Mouse (Mus musculus) embryonic facial prominence, embryonic 11.5 days (tissue): ENCODE data around the gene Ubc. TPM values are rescaled to one million over a fixed set of nuclear protein-coding genes. Genes with fewer than 3 reads are reported as not detected.

Experiments used
- ATAC-seq: fragments of 200-750 bp; cut with Nextera tagmentation; replicated peaks from 2 replicates; pipeline ENCODE4 v1.8.0; 2017; ENCODE audit warnings: low read depth; ENCODE audit not compliant: insufficient number of reproducible peaks, low FRiP score, low TSS enrichment
- DNase-seq: peaks from one replicate; pipeline ENCODE4 v3.0.0-alpha.2; 2015; ENCODE audit warnings: low spot score
- H3K27ac ChIP-seq: fragments of 300-500 bp; sonication (generic); replicated peaks from 2 replicates; pipeline ENCODE4 v1.5.1; 2014; ENCODE audit warnings: mild to moderate bottlenecking, low read depth, low read length, control low read depth
- H3K27me3 ChIP-seq: fragments of 300-500 bp; sonication (generic); 2 replicates; pipeline ENCODE4 v1.6.1; 2014; ENCODE audit warnings: mild to moderate bottlenecking, low read length, moderate library complexity, mixed read lengths; ENCODE audit not compliant: control insufficient read depth, insufficient read depth
- H3K36me3 ChIP-seq: fragments of 300-500 bp; sonication (generic); replicated peaks from 2 replicates; pipeline ENCODE4 v1.6.1; 2014; ENCODE audit warnings: low read depth, mild to moderate bottlenecking, low read length, moderate library complexity, mixed read lengths; ENCODE audit not compliant: control insufficient read depth, insufficient read depth
- H3K4me1 ChIP-seq: fragments of 300-500 bp; sonication (generic); 2 replicates; pipeline ENCODE4 v1.6.1; 2014; ENCODE audit warnings: low read length, mixed read lengths; ENCODE audit not compliant: control insufficient read depth, insufficient read depth
- H3K4me2 ChIP-seq: fragments of 300-500 bp; sonication (generic); 2 replicates; pipeline ENCODE4 v1.6.1; 2014; ENCODE audit warnings: low read depth, mild to moderate bottlenecking, control low read depth, low read length, moderate library complexity
- H3K4me3 ChIP-seq: fragments of 300-500 bp; sonication (generic); 2 replicates; pipeline ENCODE4 v1.5.1; 2014; ENCODE audit warnings: low read depth, low read length, control low read depth
- H3K9ac ChIP-seq: fragments of 300-500 bp; sonication (generic); replicated peaks from 2 replicates; pipeline ENCODE4 v1.6.1; 2014; ENCODE audit warnings: mild to moderate bottlenecking, control low read depth, low read length
- H3K9me3 ChIP-seq: fragments of 300-500 bp; sonication (generic); replicated peaks from 2 replicates; pipeline ENCODE4 v1.6.1; 2016; ENCODE audit warnings: mild to moderate bottlenecking, low read length, inconsistent platforms, mixed read lengths; ENCODE audit not compliant: control insufficient read depth
- WGBS: fragments of 180-500 bp; shearing (Covaris S2); extraction: QIAGEN DNeasy Blood & Tissue Kit; methylation state at CpG from one replicate; pipeline ENCODE4 v1.1.7; 2014; 5-methylcytosine and 5-hydroxymethylcytosine counted together
- polyA plus RNA-seq: library from polyadenylated mRNA; unstranded; fragments of >200 nt; fragmentation: Nextera tagmentation; extraction: Ambion mirVana; gene quantifications from 2 replicates; pipeline ENCODE4 v1.2.1, GENCODE M21; 2014

Gene Ubc
- polyA plus RNA-seq, 1 experiment from 2014 or later, result 1,016 TPM

DNA sequence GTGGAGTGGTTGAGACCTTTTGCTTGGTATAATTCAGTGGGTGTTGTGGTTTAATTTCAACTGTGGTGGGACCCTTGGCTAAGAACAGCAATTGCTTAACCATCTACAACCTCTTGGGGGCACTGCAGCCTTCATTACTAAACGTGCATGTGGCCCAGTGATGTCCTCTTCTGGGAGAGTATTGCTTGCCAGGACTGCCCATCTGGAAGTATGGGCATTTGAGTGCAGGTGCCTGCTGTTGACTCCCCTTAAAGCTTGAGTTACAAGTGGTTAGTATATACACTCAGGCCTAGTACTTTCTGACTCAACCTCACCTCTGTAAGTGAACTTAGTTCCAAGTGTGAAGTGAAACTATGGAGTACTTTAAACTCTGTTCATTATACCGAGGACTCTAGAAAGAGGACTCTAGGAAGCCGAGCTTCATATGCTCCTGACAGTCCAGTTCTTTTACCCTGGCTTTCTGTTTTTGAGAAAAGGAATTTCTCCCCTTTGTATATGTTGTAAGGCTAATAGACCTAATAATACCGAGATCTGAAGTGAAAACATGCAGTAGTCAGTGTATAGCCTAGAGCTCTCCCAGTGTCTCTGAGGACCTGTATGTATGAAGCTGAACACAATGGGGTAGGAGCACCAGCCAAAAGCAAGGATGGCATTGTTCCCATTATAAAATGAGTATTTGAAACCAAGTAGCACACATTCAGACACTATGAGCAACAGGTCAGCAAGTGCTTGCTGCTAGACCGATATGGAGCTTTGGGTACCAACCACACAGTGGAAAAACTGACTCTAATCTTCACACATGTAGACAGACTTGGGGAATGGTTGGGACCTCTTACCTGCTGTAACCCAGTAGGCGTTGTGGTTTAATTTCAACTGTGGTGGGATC lies 7.1 kb downstream of the Ubc start:
- ATAC-seq (peak; percentile 70), DNase-seq (peak; percentile 71)
- Histone ChIP-seq H3K4me1 (no peaks in the 10 kb centered on the region), H3K4me2 (no peak overlapping the region), H3K36me3 (peaks cover 2% of the 10 kb centered on the region), H3K4me3 (no peak overlapping the region), H3K27me3 (no peaks in the 10 kb centered on the region), H3K9ac (no peak overlapping the region), H3K9me3 (no peaks in the 10 kb centered on the region), H3K27ac (no peak overlapping the region)
- WGBS, result 54% methylated on average over 6 of the region's 6 CpGs

DNA sequence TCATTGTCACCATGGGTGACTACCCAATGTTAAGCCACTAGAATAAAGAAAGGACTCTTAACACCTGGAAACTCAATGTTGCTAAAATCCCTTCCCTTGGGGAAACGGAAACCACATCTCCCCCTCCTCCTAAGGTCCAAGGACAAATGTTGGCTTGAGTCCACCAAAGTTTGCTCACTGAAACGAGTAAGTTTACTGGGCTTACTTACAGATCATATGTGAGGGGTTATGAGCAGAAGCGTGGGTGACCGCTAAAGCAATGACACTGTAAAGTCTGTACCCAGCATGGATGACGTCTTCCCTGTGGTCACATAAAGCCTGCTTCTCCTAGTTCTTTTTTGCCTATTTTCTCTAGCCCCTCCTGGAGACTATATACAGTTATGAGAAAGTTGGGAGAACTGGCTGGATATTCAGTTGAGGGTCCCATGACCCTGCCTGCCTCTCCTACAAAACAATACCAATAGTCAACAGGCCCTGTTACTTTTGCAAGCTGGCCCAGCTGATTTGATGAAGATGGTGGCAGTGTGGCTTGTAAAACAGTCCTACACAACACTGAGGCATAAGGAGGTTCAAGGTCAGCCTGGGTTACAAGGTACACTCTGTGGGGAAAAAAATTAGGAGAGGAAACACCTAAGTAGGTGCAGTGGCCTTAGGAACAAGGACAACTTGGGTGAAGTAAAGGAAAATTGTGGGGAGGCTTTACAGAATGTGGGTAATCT lies 7.9 kb downstream of the Ubc start:
- Histone ChIP-seq H3K36me3 (peaks cover 2% of the 10 kb centered on the region), H3K9ac (no peak overlapping the region), H3K27me3 (no peaks in the 10 kb centered on the region), H3K9me3 (no peaks in the 10 kb centered on the region), H3K4me3 (no peak overlapping the region), H3K27ac (no peak overlapping the region), H3K4me1 (no peaks in the 10 kb centered on the region), H3K4me2 (no peak overlapping the region)
- DNase-seq, result no peak
- WGBS, result 82% methylated on average over 5 of the region's 5 CpGs
- no peak for ATAC-seq

DNA sequence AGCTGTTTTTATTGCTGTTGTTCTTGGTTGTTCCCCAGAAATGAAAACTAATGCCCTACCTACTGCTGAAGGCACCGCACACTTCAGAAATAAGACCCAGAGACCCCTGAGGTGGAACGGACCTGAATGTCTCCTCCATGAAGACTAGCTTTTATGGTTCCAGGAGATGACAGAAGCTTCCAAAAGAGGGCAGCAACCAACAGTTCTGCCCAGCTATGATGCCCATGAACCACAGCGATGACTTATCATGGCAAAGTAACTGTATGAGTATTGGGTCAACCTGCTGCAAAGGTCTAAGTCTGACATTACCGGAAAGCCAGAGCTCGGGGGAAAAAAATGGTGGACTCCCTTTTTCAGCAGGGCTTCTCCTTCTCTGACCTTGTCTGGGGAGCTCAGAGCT lies 11.1 kb downstream of the Ubc start:
- no peak overlapping the region for H3K4me2 ChIP-seq
- no peak overlapping the region for H3K4me3 ChIP-seq
- DNase-seq (no peak), ATAC-seq (no peak)
- no peak overlapping the region for H3K27ac ChIP-seq
- no peak overlapping the region for H3K9ac ChIP-seq
- no peaks in the 10 kb centered on the region for H3K27me3 ChIP-seq
- H3K4me1 ChIP-seq, result no peaks in the 10 kb centered on the region
- no peaks in the 10 kb centered on the region; the same call in 1 of the 2 replicates for H3K36me3 ChIP-seq
- no peaks in the 10 kb centered on the region for H3K9me3 ChIP-seq
- 89% methylated on average over 5 of the region's 5 CpGs for WGBS

DNA sequence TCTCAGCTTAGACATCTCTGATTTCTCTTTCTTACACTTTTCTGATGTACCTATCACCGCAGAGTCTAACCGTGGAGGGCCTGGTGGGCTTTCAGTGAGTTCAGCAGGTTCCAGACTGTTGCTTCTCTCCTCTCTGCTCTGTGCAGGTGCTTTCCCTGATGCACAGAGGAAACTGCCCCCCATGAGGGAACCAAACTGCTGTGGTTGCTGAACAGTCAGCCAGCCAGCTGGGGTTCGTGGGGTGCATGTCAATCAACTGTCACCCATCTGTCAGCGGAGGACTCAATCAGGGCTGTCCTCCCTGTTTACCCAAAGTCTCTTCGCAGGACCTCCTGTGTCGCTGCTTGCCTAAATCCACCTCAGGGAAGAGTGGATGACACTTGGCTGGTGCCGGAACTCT lies 12.8 kb downstream of the Ubc start:
- no peak overlapping the region for H3K4me2 ChIP-seq
- 64% methylated on average over 7 of the region's 7 CpGs for WGBS
- no peak for DNase-seq
- no peaks in the 10 kb centered on the region for H3K4me1 ChIP-seq
- H3K9me3 ChIP-seq, result no peaks in the 10 kb centered on the region
- no peaks in the 10 kb centered on the region for H3K27me3 ChIP-seq
- ATAC-seq, result no peak
- no peak overlapping the region for H3K27ac ChIP-seq
- H3K4me3 ChIP-seq, result no peak overlapping the region
- H3K9ac ChIP-seq, result no peak overlapping the region
- no peaks in the 10 kb centered on the region for H3K36me3 ChIP-seq

DNA sequence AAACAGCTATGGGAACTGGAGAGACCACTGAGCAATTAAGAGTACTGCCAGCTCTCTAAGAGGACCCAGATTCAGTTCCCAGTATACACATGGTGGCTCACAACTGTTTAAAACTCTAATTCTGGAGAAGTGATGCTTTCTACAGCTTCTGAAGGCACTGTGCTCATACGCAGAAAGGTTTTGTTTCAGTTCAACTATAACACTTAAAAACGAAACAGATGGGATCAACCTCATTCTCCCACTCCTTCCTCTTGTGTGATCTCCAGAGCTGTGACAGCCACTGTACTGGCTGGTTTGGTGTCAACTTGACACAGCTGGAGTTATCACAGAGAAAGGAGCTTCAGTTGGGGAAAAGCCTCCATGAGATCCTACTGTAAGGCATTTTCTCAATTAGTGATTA lies 14.1 kb downstream of the Ubc start:
- ATAC-seq (no peak), DNase-seq (no peak)
- WGBS, result 84% methylated on average over 2 of the region's 2 CpGs

DNA sequence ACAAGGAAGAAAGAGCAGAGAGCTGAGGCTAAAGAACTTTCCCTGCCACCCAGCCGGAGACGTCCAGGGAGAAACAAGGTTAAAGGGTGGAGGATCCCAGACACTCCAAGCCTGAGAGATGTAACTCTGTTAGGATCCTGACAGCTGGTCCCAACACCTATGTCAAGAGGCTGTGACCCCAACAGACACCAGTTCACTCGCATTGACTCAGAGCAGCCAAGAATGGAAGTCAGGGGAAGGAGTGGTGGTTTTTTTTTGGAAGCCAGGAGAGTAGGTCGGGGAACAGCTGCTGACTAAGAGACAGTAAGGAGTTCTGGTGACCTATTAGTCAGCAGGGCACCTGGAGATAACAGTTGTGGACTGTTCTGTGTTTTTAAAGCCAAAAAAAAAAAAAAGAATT lies 18.0 kb downstream of the Ubc start:
- ATAC-seq (no peak), DNase-seq (no peak)
- no peak overlapping the region for H3K9ac ChIP-seq
- no peaks in the 10 kb centered on the region for H3K36me3 ChIP-seq
- H3K27ac ChIP-seq, result no peak overlapping the region
- no peaks in the 10 kb centered on the region for H3K4me1 ChIP-seq
- no peak overlapping the region for H3K4me3 ChIP-seq
- H3K9me3 ChIP-seq, result no peaks in the 10 kb centered on the region
- no peak overlapping the region for H3K4me2 ChIP-seq
- WGBS, result 82% methylated on average over 4 of the region's 4 CpGs
- H3K27me3 ChIP-seq, result no peaks in the 10 kb centered on the region

More for the DNA sequence above, 14.1 kb downstream of the Ubc start:
- H3K36me3 ChIP-seq, result no peaks in the 10 kb centered on the region
- no peak overlapping the region for H3K4me3 ChIP-seq
- H3K9me3 ChIP-seq, result no peaks in the 10 kb centered on the region
- no peak overlapping the region for H3K27ac ChIP-seq
- H3K27me3 ChIP-seq, result no peaks in the 10 kb centered on the region
- no peak overlapping the region for H3K4me2 ChIP-seq
- no peak overlapping the region for H3K9ac ChIP-seq
- no peaks in the 10 kb centered on the region for H3K4me1 ChIP-seq

DNA sequence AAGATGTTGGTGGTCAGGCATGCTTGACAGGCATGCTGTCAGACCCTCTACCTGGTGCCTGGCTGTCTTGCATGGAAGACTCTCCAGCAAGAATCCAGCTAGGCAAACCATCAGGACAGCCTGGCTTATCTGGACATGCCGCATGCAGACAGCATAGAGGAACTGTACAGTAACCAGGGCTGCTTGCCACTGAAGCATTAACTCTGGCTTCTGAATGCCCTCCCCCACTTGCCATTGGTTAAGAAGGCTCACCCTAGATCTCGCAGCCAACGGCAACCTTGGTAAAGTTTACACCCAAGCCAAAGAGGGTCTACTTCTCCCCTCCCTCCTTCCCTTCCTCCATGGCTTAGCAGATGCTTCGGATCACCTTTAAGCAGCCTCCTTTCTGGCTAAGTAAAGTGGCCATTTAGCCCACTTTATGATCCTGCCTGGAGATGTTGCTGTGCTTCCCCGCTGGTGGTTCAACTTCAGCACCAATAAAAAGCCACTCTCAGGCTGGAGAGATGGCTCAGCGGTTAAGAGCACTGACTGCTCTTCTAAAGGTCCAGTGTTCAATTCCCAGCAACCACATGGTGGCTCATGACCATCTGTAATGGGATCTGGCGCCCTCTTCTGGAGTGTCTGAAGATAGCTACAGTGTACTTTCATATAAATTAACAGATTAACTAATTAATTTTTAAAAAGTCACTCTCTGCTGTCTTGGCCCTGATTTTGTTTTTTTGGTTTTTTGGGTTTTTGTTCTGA lies 18.9 kb downstream of the Ubc start:
- 76% methylated on average over 7 of the region's 7 CpGs for WGBS
- no peaks in the 10 kb centered on the region for H3K27me3 ChIP-seq
- H3K36me3 ChIP-seq, result no peaks in the 10 kb centered on the region
- DNase-seq (no peak), ATAC-seq (no peak)
- no peaks in the 10 kb centered on the region for H3K9me3 ChIP-seq
- H3K4me2 ChIP-seq, result no peak overlapping the region
- no peak overlapping the region for H3K4me3 ChIP-seq
- H3K4me1 ChIP-seq, result no peaks in the 10 kb centered on the region
- H3K9ac ChIP-seq, result no peak overlapping the region
- no peak overlapping the region for H3K27ac ChIP-seq
